20 mouse cellular contexts compared by ENCODE assay signal in genomic region chr14:33625036-33625435, GRCm38 (mm10). TPM values are rescaled to one million over a fixed set of nuclear protein-coding genes. Genes with fewer than 3 reads are reported as not detected.
"Had no signal": no experiment of that assay in that cellular context is flagged by ENCODE, and none has a peak within 500 bp of the region (broad histone marks: within the 10 kb centered on the region; RNA-seq: fewer than 3 reads in every experiment).

No protein-coding gene starts in this region.

- H3K4me1 ChIP-seq: midbrain, embryonic 10.5 days; midbrain, embryonic 12.5 days; neural tube, embryonic 13.5 days; neural tube, embryonic 15.5 days had no signal

- DNase-seq: lung, embryonic 14.5 days; lung, postnatal 10 days; lung, postnatal 4 days; midbrain, embryonic 14.5 days; retina, postnatal 1 day; right cerebral cortex, adult 18-20 months; right cerebral cortex, postnatal 25 days; right cerebral cortex, postnatal 4 days; spleen, adult 18-20 months; thymus, adult 18-20 months; thymus, postnatal 14 days; thymus, postnatal 36 days had no signal

- H3K27me3 ChIP-seq: midbrain, embryonic 12.5 days; neural tube, embryonic 13.5 days; neural tube, embryonic 15.5 days had no signal

- H3K4me3 ChIP-seq: midbrain, embryonic 10.5 days; midbrain, embryonic 12.5 days; myocyte; neural tube, embryonic 13.5 days; neural tube, embryonic 15.5 days had no signal

- H3K36me3 ChIP-seq: midbrain, embryonic 10.5 days; midbrain, embryonic 12.5 days; neural tube, embryonic 13.5 days; neural tube, embryonic 15.5 days had no signal

- H3K27ac ChIP-seq: midbrain, embryonic 10.5 days; midbrain, embryonic 12.5 days; neural tube, embryonic 13.5 days; neural tube, embryonic 15.5 days had no signal

RNA-seq across cellular contexts. Expression of gene Ptpn20, which starts 36.0 kb away (rescaled TPM):
- total RNA-seq: megakaryocyte, adult 5-6 weeks had no signal
- polyA plus RNA-seq: midbrain, embryonic 10.5 days; myocyte; small intestine, adult 2 months; thymus, postnatal 0 days had no signal
